Mouse (Mus musculus): ENCODE results near the gene En1. TPM values are rescaled to one million over a fixed set of nuclear protein-coding genes. Genes with fewer than 3 reads are reported as not detected.

En1 gene
- total and polyA plus RNA-seq, 2 experiments from 2014 or later: not detected

DNA sequence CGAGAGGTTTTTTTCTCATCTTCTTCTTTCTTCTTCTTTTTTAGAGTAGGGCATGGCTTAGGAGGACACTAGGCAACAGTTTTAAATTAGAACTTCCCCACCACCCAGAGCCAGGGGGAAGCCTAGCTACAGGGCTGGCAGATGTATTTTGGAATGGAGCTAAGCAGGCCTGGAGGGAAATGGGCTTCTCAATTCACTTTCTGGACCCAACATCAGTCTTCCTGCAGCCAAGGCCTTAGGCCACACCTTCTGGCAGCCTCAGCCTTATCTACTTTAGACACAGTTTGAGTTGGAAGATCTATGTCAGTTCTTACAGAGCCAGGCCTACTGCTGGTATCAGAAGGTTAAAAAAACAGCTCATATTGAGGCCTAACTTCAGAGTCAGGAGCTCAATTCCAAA, 42.5 kb downstream of the En1 start:
- no peak for DNase-seq (ENCODE audit: low spot score)
- H3K27ac ChIP-seq (ENCODE audit: low read depth): no peak overlapping the region
- no peaks in the 10 kb centered on the region for H3K36me3 ChIP-seq (replicated peaks; ENCODE audit: control insufficient read depth, insufficient read depth, low read length)
- H3K9ac ChIP-seq (replicated peaks; ENCODE audit: low read depth, low read length): no peak overlapping the region
- no peak overlapping the region for H3K4me3 ChIP-seq (ENCODE audit: low read depth, low read length)
- H3K27me3 ChIP-seq (ENCODE audit: control insufficient read depth, insufficient read depth, low read length): no peaks in the 10 kb centered on the region
- no peaks in the 10 kb centered on the region for H3K4me1 ChIP-seq (ENCODE audit: control insufficient read depth, insufficient read depth)
- no peaks in the 10 kb centered on the region for H3K9me3 ChIP-seq (replicated peaks; ENCODE audit: control insufficient read depth, low read length)
- no peak overlapping the region for H3K4me2 ChIP-seq (ENCODE audit: low read depth, low read length)
- WGBS: 70% methylated on average over 1 of the region's 1 CpGs
- no peak for ATAC-seq (ENCODE audit: insufficient read depth, low read depth)
- no peak for TF ChIP-seq EP300 (IDR thresholded peaks at IDR 0.05; ENCODE audit: low read depth)

GRCm38 (mm10) chr1:120650068-120650467, 47.9 kb downstream of the En1 start:
- DNase-seq (ENCODE audit: low spot score) (no peak), ATAC-seq (ENCODE audit: insufficient read depth, low read depth) (no peak)
- no peak for TF ChIP-seq CTCF (IDR thresholded peaks at IDR 0.05; ENCODE audit: low read depth)
- TF ChIP-seq EP300 (IDR thresholded peaks at IDR 0.05; ENCODE audit: low read depth): no peak
- Histone ChIP-seq H3K4me2 (ENCODE audit: low read depth, low read length) (no peak overlapping the region), H3K36me3 (replicated peaks; ENCODE audit: control insufficient read depth, insufficient read depth, low read length) (no peaks in the 10 kb centered on the region), H3K27ac (ENCODE audit: low read depth) (no peak overlapping the region), H3K4me1 (ENCODE audit: control insufficient read depth, insufficient read depth) (no peaks in the 10 kb centered on the region), H3K9me3 (replicated peaks; ENCODE audit: control insufficient read depth, low read length) (no peaks in the 10 kb centered on the region), H3K4me3 (ENCODE audit: low read depth, low read length) (no peak overlapping the region), H3K27me3 (ENCODE audit: control insufficient read depth, insufficient read depth, low read length) (no peaks in the 10 kb centered on the region), H3K9ac (replicated peaks; ENCODE audit: low read depth, low read length) (no peak overlapping the region)
- WGBS: 70% methylated on average over 8 of the region's 8 CpGs

DNA sequence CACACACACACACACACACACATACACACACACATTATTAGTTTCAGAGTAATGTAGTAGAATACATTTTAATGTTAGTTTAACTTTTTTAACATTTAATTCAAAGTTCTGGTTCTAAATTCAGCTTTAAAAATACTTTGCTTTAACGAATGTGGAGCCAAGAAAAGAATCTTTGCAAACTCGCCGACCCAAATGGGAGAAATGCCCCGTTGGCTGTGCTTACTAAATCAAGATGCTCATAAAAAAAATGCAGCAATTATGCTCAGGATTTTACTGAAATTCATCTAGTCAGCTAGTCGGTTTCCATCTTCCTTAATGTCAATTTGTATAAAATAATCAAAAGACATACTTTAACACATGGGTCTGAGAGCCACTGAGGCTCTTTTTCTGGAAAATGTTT, 49.8 kb downstream of the En1 start:
- H3K4me1 ChIP-seq (ENCODE audit: control insufficient read depth, insufficient read depth): no peaks in the 10 kb centered on the region
- H3K36me3 ChIP-seq (replicated peaks; ENCODE audit: control insufficient read depth, insufficient read depth, low read length): no peaks in the 10 kb centered on the region
- no peak overlapping the region for H3K27ac ChIP-seq (ENCODE audit: low read depth)
- no peak overlapping the region for H3K4me3 ChIP-seq (ENCODE audit: low read depth, low read length)
- 73% methylated on average over 5 of the region's 5 CpGs for WGBS
- H3K4me2 ChIP-seq (ENCODE audit: low read depth, low read length): no peak overlapping the region
- H3K27me3 ChIP-seq (ENCODE audit: control insufficient read depth, insufficient read depth, low read length): no peaks in the 10 kb centered on the region
- H3K9ac ChIP-seq (replicated peaks; ENCODE audit: low read depth, low read length): no peak overlapping the region
- H3K9me3 ChIP-seq (replicated peaks; ENCODE audit: control insufficient read depth, low read length): no peaks in the 10 kb centered on the region
- ATAC-seq (ENCODE audit: insufficient read depth, low read depth): no peak
- TF ChIP-seq CTCF (IDR thresholded peaks at IDR 0.05; ENCODE audit: low read depth) (no peak), EP300 (IDR thresholded peaks at IDR 0.05; ENCODE audit: low read depth) (no peak)
- DNase-seq (ENCODE audit: low spot score): no peak

GRCm38 (mm10) chr1:120654950-120655396, 52.8 kb downstream of the En1 start:
- H3K9me3 ChIP-seq (replicated peaks; ENCODE audit: control insufficient read depth, low read length): no peaks in the 10 kb centered on the region
- H3K9ac ChIP-seq (replicated peaks; ENCODE audit: low read depth, low read length): no peak overlapping the region
- H3K4me1 ChIP-seq (ENCODE audit: control insufficient read depth, insufficient read depth): no peaks in the 10 kb centered on the region
- H3K4me2 ChIP-seq (ENCODE audit: low read depth, low read length): no peak overlapping the region
- H3K27ac ChIP-seq (ENCODE audit: low read depth): no peak overlapping the region
- TF ChIP-seq EP300 (IDR thresholded peaks at IDR 0.05; ENCODE audit: low read depth): no peak
- DNase-seq (ENCODE audit: low spot score): no peak
- no peak overlapping the region for H3K4me3 ChIP-seq (ENCODE audit: low read depth, low read length)
- no peaks in the 10 kb centered on the region for H3K36me3 ChIP-seq (replicated peaks; ENCODE audit: control insufficient read depth, insufficient read depth, low read length)
- ATAC-seq (ENCODE audit: insufficient read depth, low read depth): no peak
- H3K27me3 ChIP-seq (ENCODE audit: control insufficient read depth, insufficient read depth, low read length): no peaks in the 10 kb centered on the region
- WGBS: 75% methylated on average over 7 of the region's 7 CpGs

Other genes with a start within 250 kb of the En1 start
- gene Marco, start 97.4 kb upstream of the En1 start, total RNA-seq (2014; rRNA removed; ENCODE audit: low replicate concordance): not detected in 2 replicates
- 0.12 and 0.25 TPM in 2 replicates for gene Marco, start 97.4 kb upstream of the En1 start, polyA plus RNA-seq (2015; fragmentation: Nextera tagmentation; extraction: Ambion mirVana)

Measured in heart, postnatal 0 days (tissue).